In the genomic region with DNA sequence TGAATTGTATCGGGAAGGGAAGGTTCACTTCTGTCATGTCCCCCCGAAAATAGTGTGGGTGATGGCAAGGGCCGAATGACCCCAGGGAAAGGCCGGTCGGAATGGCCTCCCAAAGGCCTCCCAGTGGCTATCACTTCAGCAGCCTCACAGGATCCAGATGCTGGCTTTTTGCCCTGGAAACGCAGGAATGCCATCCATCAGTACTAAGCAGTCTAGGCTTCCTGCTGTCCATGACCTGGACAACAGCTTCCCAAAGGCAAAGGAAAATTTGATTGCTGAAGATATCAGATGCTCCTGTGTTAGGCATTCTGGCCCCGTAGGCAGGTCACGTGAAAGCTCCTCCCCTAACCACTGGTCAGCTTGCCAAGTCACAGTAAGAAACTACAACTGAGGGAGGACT, we compare ENCODE assay signal across 28 mouse cellular contexts. TPM values are rescaled to one million over a fixed set of nuclear protein-coding genes. Genes with fewer than 3 reads are reported as not detected.
A peak's percentile ranks its signal among the peaks of the same experiment; 100 is the strongest.
DNase-seq lines count a peak whose midpoint lies in the region; ATAC-seq and TF ChIP-seq lines count a peak whose summit lies in the region.
"Had no signal": no experiment of that assay in that cellular context is flagged by ENCODE, and none has a peak within 500 bp of the region (broad histone marks: within the 10 kb centered on the region; RNA-seq: fewer than 3 reads in every experiment).

No protein-coding gene starts in this region.

- H3K36me3 ChIP-seq in lung, embryonic 14.5 days (ENCODE audit: insufficient read depth) = no peaks in the 10 kb centered on the region
- H3K36me3 ChIP-seq: embryonic facial prominence, embryonic 13.5 days; hindbrain, embryonic 13.5 days; limb, embryonic 10.5 days; liver, embryonic 15.5 days; midbrain, embryonic 13.5 days had no signal

- ATAC-seq in lung, embryonic 14.5 days (ENCODE audit: insufficient read depth) = no peak
- ATAC-seq: forebrain, embryonic 13.5 days; lung, postnatal 0 days; midbrain, embryonic 13.5 days had no signal

- no peaks in the 10 kb centered on the region for H3K4me1 ChIP-seq in lung, embryonic 14.5 days (ENCODE audit: insufficient read depth)
- H3K4me1 ChIP-seq: embryonic facial prominence, embryonic 13.5 days; forebrain, embryonic 13.5 days; hindbrain, embryonic 13.5 days; liver, embryonic 15.5 days; midbrain, embryonic 13.5 days had no signal

- DNase-seq in lung, embryonic 14.5 days = peak; percentile 40
- no peak for DNase-seq in lung, postnatal 14 days
- peak; percentile 31 for DNase-seq in adrenal gland, postnatal 14 days
- DNase-seq in kidney, postnatal 10 days = peak; percentile 63
- DNase-seq in cerebellum, adult 11-12 months = no peak
- no peak for DNase-seq in cerebellum, postnatal 36 days
- DNase-seq in embryo, embryonic 10 days (ENCODE audit: low spot score) = no peak
- DNase-seq: cerebellum, adult 11 months; cerebellum, postnatal 10 days; embryo, embryonic 11 days; gastrocnemius, adult 2 months; heart, postnatal 36 days; liver; thymus, adult 2 months; thymus, postnatal 4 days had no signal

- no peak overlapping the region for H3K4me2 ChIP-seq in lung, embryonic 14.5 days
- H3K4me2 ChIP-seq: embryonic facial prominence, embryonic 13.5 days; forebrain, embryonic 13.5 days; hindbrain, embryonic 13.5 days; liver, embryonic 15.5 days; midbrain, embryonic 13.5 days had no signal

- H3K27ac ChIP-seq in lung, embryonic 14.5 days (ENCODE audit: low read depth) = no peak overlapping the region
- H3K27ac ChIP-seq: embryonic facial prominence, embryonic 13.5 days; forebrain, embryonic 13.5 days; gastrocnemius, adult 2 months; hindbrain, embryonic 13.5 days; limb, embryonic 10.5 days; liver, embryonic 15.5 days; midbrain, embryonic 13.5 days; stomach, postnatal 0 days had no signal

- no peak overlapping the region for H3K4me3 ChIP-seq in lung, embryonic 14.5 days (ENCODE audit: low read depth, low read length)
- H3K4me3 ChIP-seq: embryonic facial prominence, embryonic 13.5 days; erythroblast, embryonic 14.5 days; forebrain, embryonic 13.5 days; gastrocnemius, adult 2 months; hindbrain, embryonic 13.5 days; limb, embryonic 10.5 days; liver, embryonic 15.5 days; midbrain, embryonic 13.5 days had no signal

- WGBS in lung, embryonic 14.5 days = 57% methylated on average over 8 of the region's 8 CpGs

- H3K9ac ChIP-seq in lung, embryonic 14.5 days = no peak overlapping the region
- H3K9ac ChIP-seq: embryonic facial prominence, embryonic 13.5 days; forebrain, embryonic 13.5 days; hindbrain, embryonic 13.5 days; liver, embryonic 15.5 days; midbrain, embryonic 13.5 days had no signal

- TF ChIP-seq CTCF in lung, embryonic 14.5 days (IDR thresholded peaks at IDR 0.05; ENCODE audit: low read depth) = no peak

- no peaks in the 10 kb centered on the region for H3K27me3 ChIP-seq in lung, embryonic 14.5 days (ENCODE audit: insufficient read depth, low read length)
- H3K27me3 ChIP-seq: embryonic facial prominence, embryonic 13.5 days; forebrain, embryonic 13.5 days; hindbrain, embryonic 13.5 days; liver, embryonic 15.5 days; midbrain, embryonic 13.5 days had no signal

- no peaks in the 10 kb centered on the region for H3K9me3 ChIP-seq in lung, embryonic 14.5 days (ENCODE audit: low read depth, low read length)
- H3K9me3 ChIP-seq: embryonic facial prominence, embryonic 13.5 days; forebrain, embryonic 13.5 days; hindbrain, embryonic 13.5 days; limb, embryonic 10.5 days; liver, embryonic 15.5 days; midbrain, embryonic 13.5 days had no signal

RNA-seq across cellular contexts. Expression of a gene that starts 26.6 kb away (rescaled TPM):
- polyA plus RNA-seq in lung, embryonic 14.5 days (2014; fragmentation: Nextera tagmentation; extraction: Ambion mirVana) = 213 and 216 TPM in 2 replicates
- 117 and 127 TPM in 2 replicates for total RNA-seq in adrenal gland, postnatal 14 days (2021)

RNA-seq across cellular contexts. Expression of a gene that starts 50.1 kb away (rescaled TPM):
- polyA plus RNA-seq in lung, embryonic 14.5 days (2014; fragmentation: Nextera tagmentation; extraction: Ambion mirVana) = 11.6 and 13.3 TPM in 2 replicates
- total RNA-seq in adrenal gland, postnatal 14 days (2021) = 7.5 and 9.2 TPM in 2 replicates

RNA-seq across cellular contexts. Expression of a gene that starts 50.2 kb away (rescaled TPM):
- 0.18 and 0.69 TPM in 2 replicates for polyA plus RNA-seq in lung, embryonic 14.5 days (2014; fragmentation: Nextera tagmentation; extraction: Ambion mirVana)
- total RNA-seq in adrenal gland, postnatal 14 days (2021) = 6.2 and 8.4 TPM in 2 replicates
- total RNA-seq: megakaryocyte progenitor cell, adult 5-6 weeks; monocyte, adult 5-6 weeks; neutrophil, adult 5-6 weeks had no signal
- polyA plus RNA-seq: inflammation-experienced regulatory T-cells, adult 6 months had no signal

Comparison
In these comparisons a context has a peak if more than half of its experiments do, and no peak if none do; other contexts are left out.
1. DNase-seq: peak in lung, embryonic 14.5 days (single experiment), adrenal gland, postnatal 14 days (single experiment) and kidney, postnatal 10 days (single experiment); none in lung, postnatal 14 days (single experiment), cerebellum, adult 11-12 months (single experiment), cerebellum, postnatal 36 days (0 of 2) and embryo, embryonic 10 days (single experiment).